Mouse (Mus musculus) gastrocnemius, adult 8-10 months (tissue): ENCODE measurements around the gene Dennd1a. TPM values are rescaled to one million over a fixed set of nuclear protein-coding genes. Genes with fewer than 3 reads are reported as not detected.
"Not testable (repeated sequence)": the region's sequence is repeated elsewhere in the genome, so short reads cannot be mapped to it uniquely, and the experiment has no call there.

Experiments used
- DNase-seq, 2 experiments: peaks; one replicate each; pipeline ENCODE4 v3.0.0; 2022; ENCODE audit warnings: low spot score in 2 of 2
- total RNA-seq, 4 experiments: library from RNA; stranded (reverse); gene quantifications; 2 replicates each; pipeline ENCODE4 v1.2.4; 2022

Dennd1a gene
- total RNA-seq, 4 experiments from 2014 or later, result 33.8 to 40.0 (median 37.8) TPM

DNA sequence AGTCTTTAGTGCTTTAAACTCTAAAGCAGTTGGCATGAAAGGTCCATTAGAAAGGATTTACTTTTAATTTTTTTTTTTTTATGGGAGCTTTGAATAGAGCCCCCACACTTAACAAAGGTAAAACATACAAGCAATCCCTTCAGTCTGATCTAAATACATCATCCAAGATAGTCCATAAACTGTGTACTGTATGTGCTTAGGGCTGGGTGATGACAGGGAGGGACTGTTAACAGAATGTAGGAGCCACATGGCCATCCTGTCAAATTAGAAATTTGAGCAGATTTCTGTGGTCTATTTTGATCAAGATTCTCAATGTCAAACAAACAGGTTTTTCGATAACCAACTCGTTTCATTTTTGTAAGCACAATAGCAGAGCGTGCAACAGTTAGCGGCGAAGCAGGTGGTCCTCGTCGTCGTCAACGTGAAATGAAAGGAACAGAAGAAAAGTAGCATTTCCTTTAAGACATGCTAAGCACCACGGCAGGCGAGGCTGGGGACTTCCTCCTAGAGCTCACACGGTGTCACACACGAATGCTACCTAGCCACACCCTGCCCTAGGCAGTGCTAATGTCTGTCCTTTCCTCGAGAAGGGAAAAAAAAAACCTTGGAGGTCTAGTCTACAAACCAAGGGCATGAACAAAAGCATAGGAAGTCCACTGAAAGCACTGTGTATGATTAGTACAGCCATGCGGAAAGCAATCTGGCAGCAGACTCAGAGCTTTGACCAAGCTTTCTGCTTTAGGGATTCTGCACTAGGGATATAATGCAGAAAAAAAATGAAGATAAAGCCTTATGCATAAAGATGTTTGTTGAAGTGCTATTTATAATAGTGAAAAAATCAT lies 305.4 kb downstream of the Dennd1a start:
- no peak for DNase-seq

DNA sequence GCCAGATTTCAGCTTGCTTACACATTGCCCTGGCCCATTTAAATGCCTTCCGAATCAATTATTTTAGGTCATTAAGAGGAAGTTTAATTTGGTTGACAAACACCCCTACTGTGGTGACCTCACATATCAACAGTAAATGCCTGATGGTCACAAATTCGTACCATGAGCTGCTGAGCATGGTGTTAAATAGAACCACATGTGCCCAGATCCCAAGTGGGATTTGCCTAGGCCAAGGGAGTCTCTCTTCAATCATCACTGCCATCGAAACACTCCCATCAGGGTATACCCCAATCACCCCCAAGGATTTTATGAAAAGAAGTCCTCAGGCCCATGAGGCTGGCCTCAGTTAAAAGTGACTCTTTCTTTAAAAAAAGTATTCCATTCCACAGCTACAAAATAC lies 313.0 kb downstream of the Dennd1a start:
- DNase-seq, result no peak

DNA sequence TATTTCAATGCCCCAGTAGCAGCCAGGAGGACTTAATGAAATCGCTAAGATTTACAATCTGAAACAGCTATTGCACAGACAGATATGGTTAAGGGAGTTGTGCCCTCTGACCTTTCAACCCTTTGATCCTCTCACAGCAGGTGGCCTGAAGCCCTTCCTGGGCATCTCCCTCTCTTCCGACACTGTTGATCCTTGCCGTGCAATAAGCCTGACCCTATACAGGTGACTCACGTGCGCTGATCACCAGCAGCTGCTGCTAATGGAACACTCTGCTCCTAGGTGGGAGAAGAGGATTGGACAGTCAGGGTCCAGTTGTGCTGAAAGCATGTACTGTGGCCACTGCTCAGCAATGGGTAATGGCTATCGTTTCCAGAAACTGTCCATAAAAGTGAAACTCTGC lies 314.6 kb downstream of the Dennd1a start:
- no peak for DNase-seq

DNA sequence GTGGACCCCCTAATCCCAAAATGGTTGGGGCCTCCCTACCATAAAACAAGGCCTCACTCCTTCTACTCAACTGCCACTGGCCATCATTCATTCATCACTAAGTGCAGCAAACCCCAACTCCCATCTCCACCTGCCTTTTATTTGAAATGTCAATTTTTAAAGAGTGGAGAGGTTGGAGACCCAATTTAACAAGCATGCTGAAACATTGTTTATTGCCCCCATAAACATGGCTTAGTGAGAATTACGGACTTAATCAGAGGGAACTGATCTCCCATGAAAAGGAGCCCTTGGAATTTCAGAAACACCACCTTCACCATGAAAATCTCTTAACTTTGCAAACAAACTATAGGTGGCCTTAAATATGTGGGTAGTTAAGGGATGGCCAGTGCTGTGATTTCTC lies 315.5 kb downstream of the Dennd1a start:
- no peak for DNase-seq

- DNase-seq, result no peak
Measured at GRCm38 (mm10) chr2:37969713-37970485, 317.3 kb downstream of the Dennd1a start.

DNA sequence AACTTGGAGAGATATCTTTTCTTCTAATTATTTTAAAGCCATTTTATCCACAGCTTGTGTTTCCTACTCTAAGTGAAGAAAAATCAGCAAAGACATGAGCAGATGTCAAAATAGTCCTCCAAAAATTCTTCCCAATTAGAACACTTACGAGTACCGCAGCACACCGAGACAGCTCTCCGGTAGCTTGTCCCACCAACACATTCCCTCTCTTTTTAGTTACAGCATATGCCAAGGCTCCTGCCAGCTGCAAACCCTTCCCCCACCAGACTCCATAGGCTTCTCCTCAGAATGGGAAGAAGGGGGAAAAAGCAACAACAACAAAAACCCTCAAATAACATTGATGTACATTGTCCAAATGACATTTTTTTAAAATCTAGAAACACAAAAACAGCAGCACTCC lies 322.7 kb downstream of the Dennd1a start:
- no peak for DNase-seq

DNA sequence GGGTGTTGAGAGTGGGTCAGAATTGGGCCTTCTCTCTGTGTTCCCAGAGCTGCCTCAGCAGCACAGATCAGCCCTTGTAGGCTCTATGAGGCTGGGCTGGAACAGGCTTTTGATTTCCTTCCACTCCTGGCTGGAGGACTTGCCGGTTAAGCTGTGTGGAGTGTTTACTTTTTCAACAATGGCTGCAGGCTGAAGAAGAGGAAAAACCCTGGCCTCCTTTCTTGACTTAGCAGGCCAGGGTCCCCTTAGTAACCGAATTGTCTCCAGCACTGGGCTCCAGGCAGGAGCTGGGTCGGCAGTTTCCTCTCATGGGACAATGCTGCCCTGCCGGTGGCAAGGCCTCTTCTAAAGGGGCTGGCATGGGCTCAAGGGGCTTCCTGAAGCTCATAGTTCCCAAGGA lies 323.8 kb downstream of the Dennd1a start:
- DNase-seq, result no peak

- DNase-seq, result no peak
Measured at GRCm38 (mm10) chr2:37948424-37948823, 338.8 kb downstream of the Dennd1a start.

GRCm38 (mm10) chr2:37945598-37946336 lies 341.4 kb downstream of the Dennd1a start:
- DNase-seq, result no peak

GRCm38 (mm10) chr2:37942906-37943305 lies 344.3 kb downstream of the Dennd1a start:
- no peak for DNase-seq

GRCm38 (mm10) chr2:37941741-37942140 lies 345.4 kb downstream of the Dennd1a start:
- DNase-seq, result no peak

DNA sequence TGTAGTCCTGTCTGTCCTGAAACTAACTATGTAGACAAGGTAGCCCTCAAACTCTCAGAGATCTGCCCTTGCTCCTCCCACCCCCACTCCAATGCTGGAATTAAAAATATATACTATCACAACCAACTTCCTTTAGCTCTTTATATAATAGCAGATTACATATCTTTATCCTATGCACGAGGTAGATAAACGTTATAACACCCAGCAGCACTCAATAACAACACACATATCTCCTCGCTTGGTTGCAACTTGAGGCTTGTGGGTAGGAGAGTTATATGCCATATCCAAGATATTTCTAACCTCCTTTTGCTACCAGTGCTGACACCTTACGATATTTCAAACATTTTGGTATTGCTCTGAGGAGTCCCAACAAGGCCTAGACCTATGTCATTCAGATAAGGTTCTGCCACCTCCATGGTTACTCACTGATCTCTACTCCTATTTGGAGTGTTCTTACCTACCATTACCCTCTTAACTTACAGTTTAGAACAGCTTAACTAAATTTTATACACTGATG lies 346.3 kb downstream of the Dennd1a start:
- DNase-seq, result no peak

DNA sequence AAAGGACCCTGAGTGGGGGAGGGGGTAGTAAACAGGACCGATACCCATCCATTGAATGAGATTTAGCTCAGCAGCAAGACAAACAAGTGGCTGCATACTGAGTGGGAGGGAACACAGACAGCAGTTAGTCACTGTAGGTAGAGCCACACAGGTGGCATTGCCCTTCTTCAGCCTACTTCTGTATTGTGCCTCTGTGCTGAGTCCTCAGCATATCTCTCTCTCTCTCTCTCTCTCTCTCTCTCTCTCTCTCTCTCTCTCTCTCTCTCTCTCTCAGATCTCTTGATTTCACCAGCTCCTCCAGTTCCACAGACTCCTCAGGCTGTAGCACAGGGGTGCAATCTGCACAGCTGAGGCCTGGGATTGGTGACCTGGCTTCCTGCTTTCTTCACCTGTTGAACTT lies 347.2 kb downstream of the Dennd1a start:
- no peak for DNase-seq

DNA sequence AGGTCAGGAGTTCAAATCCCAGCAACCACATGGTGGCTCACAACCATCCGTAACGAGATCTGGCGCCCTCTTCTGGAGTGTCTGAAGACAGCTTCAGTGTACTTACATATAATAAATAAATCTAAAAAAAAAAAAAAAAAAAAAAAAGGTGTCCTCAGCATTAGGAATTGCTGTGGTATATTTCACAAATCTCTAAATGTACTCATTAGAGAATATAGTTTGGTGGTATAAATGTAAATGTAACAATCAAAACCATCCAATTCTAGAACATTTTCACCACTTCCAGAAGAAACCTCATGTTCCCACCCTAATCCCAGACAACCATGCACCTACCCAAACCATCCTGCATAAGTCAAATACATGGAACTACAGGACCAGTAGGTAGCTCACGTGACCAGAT lies 350.3 kb downstream of the Dennd1a start:
- not testable (repeated sequence) for DNase-seq

DNA sequence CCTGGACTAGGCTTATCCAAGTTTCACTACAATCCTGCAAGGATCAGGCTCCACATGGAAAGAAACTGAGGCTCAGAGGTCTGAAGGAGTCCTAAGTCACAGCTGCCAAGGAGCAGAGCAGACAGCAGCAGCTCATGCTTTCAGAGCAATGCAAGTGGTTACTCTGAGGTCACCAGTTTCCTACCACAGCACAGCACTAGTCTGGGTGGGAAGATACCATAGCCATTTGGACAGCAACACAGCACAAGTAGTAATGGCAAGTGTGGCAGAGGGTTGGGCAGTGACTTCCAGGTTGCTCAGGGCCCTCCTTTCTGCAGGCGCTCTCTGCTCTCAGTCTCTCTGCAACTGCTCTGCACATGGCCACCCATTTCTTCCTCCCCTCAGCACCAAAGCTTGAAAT lies 354.9 kb downstream of the Dennd1a start:
- no peak for DNase-seq

DNA sequence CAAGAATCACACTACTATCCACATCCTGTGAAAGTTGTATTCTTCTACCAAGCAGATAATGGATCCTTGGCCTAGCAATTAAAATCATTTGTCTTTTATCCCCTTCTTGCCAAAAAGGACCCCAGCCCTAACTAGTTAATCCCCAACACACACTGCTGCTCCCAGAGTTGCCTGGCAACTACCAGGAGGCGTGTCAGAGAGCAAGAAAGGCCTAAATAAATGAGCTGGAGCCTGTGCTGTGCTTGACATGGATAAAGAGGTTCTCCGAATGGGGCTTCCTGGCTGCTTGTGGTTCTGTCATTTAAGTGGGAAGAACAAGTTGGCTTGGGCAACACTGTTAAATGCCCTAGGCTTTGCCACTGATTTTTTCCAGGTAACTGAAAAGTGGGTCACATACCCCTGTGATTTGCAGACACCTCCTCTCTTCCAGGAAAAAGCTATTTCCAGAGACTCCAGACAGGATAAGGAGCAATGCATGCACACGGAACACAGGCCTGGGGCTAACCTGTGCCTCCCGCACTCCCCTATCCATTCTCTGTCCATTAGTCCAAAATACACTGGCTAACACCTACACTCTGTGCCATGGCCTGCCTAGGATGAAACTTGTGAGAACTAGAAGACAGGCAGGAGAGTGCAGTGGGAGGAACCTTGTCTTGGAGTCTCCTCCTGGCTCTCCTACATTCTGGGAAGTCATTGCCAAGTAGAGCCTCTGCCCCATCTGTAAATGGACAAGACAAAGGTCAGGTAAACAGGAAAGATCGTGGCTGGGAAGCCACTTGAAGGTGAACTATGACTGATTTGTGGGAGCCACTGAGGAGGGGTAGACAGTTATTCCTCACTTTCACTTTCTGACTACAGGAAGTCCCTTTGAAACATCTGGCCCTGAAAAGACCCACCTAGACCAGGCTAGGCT lies 355.9 kb downstream of the Dennd1a start:
- DNase-seq, result no peak

GRCm38 (mm10) chr2:37926133-37926503 lies 361.1 kb downstream of the Dennd1a start:
- DNase-seq, result no peak

DNA sequence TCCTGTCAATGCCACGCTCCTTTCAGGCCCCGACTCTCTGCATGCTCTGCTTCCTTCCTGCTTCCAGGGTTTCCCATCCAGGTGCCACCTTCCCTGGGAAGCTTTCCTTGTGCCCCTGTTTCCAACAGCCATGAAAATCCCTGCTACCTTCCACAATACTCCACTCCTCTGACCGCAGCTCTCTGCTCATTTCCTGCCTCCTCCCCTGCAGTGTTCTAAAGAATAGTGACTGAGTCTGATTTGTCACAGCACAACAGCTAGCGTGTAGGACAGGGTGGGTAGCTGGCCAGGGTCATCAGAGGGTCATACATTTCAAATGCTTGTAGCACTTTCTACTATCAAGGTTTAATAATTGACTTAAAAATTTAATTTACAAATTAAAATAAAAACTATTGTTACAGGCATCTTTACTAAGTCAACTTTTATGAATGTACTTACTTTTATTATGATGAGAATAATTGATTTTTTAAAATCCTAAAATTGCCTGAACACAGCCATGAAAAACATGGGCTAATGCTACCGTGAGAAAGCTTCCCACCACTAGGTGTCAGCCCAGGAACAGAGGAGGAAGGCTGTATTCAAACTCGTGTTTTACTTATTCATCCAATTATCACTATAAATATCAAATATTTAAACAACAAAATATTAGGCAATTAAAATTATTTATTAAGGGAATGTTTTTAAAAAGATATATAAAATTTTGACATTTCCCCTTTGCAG lies 361.6 kb downstream of the Dennd1a start:
- DNase-seq, result no peak

DNA sequence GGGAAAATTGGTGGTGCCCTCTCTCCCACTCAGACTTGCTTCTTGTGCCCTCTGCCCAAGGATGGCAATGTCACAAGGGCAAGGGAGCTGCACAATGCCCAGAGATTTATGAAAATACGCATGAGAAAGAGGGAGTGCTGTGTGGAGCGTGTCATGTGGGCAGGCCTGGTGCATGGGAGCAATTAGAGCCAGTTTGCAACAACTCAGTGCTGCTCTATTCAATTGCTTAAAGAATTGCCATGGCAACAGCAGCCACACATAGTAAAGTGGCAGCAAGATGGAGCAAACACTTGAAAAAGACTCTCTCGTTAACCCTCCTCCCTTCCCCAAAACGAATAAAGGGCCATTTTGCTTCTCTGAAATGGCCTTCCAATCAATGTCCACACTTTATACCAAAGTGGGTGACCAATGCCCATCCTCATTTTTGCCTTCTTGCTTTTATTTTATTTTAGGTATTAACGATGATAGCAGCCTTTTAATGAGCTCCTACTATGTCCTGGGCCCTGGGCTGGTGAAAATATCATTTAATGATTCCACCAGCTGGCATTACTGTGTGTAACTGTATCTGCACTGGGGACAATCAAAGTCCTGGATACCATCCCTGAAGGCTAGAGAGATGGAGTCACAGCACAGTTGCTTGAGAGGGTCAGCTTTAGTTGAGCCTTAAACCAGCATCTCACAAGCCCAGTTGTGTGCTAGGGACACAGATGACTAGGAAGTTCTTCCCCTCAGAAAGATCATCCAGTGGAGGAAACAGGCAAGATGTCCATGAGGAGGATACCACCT lies 378.3 kb downstream of the Dennd1a start:
- DNase-seq, result no peak
